Mouse (Mus musculus) MN1 (cell line): ENCODE results near the gene Gm9736.
"Not testable (repeated sequence)": the region's sequence is repeated elsewhere in the genome, so short reads cannot be mapped to it uniquely, and the experiment has no call there.

Experiments
- DNase-seq: peaks from one replicate; pipeline ENCODE4 v3.0.0-alpha.2; 2016; ENCODE audit warnings: low spot score

The Gm9736 gene

DNA sequence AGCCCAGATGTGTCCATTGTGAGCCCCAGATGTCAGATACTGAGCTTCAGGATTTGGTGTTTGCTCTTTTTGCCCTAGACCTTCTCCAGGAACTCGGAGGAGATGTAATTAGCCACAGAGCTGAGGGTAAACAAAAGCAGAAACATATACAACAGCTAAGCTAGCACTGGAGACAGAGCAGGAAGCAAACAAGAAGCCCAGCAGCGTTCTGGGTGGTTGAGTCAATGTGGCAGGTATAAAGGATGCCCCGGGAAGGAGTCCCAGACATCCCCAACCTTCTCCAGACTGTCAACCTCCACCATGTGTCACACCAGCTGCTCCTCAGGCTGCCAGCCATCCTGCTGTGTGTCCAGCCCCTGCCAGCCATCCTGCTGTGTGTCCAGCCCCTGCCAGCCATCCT lies 25.0 kb downstream of the Gm9736 start, which contains the start of gene Gm10100:
Gm10100 (plus strand) TSS at position 301 of the 400 bp plus-strand sequence.
- DNase-seq: no peak

DNA sequence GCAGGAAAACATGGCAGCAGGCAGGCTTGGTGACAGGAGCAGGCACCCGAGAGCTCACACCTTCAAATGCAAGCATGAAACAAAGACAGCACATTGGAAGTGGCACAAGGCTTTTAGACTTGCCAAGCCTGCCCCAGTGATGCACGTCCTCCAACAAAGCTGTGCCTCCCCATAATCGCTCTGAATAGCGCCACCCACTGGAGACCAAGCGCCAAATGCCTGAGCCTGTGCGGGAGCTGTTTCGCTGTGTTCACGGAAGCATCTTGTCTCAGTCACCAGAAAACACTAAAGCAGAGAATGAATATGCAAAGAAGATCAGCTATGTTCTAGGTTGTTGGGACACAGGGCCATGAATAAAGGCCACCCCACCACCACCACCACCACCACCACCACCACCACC lies 26.3 kb downstream of the Gm9736 start:
- DNase-seq: no peak

- DNase-seq: not testable (repeated sequence)
These were observed 30.9 kb downstream of the Gm9736 start, which contains the start of gene Krtap12-1 for GRCm38 (mm10) chr10:77720299-77720698. Krtap12-1 (plus strand) TSS chr10:77720599.

DNA sequence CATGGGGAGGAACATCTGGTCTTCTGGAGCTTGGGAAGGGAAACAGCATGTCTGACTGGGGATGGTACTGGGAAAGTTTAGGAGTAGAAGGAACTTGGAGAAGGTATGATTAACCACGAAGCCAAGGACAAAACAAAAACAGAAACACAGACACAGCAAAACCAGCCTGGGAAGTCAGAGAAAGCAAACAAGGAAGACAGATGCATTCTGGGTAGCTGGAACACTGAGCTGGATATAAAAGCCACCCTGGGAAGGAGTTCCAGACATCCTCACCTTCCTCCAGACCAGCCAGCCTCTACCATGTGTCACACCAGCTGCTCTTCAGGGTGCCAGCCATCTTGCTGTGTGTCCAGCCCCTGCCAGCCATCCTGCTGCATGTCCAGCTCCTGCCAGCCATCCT lies 35.6 kb downstream of the Gm9736 start, which contains the start of gene Gm10142:
Gm10142 (plus strand) TSS at position 301 of the 400 bp plus-strand sequence.
- no peak for DNase-seq

- no peak for DNase-seq
These were observed 37.4 kb downstream of the Gm9736 start for GRCm38 (mm10) chr10:77713734-77714133.

- DNase-seq: not testable (repeated sequence)
These were observed 40.0 kb downstream of the Gm9736 start, which contains the start of gene Gm10024 for GRCm38 (mm10) chr10:77711157-77711556. Gm10024 (plus strand) TSS chr10:77711457.

- no peak for DNase-seq
These were observed 41.3 kb downstream of the Gm9736 start for GRCm38 (mm10) chr10:77709831-77710230.

DNA sequence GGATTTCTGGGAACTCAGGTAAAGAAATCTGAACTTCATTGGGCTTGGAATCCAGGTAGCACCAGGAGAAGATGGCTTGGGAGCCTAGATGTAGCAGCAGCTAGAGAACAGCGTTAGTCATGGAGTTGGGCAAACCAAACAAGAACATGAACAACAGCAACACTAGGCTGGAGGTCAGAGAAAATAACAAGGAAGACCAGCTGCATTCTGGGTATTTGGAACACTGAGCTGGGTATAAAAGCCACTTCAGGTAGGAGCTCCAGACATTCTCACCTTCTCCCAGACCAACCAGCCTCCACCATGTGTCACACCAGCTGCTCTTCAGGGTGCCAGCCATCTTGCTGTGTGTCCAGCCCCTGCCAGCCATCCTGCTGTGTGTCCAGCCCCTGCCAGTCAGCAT lies 44.8 kb downstream of the Gm9736 start, which contains the start of gene Gm10272:
Gm10272 (plus strand) TSS at position 301 of the 400 bp plus-strand sequence.
- no peak for DNase-seq
